Mouse (Mus musculus): ENCODE results near the gene Ap1s1.

DNA sequence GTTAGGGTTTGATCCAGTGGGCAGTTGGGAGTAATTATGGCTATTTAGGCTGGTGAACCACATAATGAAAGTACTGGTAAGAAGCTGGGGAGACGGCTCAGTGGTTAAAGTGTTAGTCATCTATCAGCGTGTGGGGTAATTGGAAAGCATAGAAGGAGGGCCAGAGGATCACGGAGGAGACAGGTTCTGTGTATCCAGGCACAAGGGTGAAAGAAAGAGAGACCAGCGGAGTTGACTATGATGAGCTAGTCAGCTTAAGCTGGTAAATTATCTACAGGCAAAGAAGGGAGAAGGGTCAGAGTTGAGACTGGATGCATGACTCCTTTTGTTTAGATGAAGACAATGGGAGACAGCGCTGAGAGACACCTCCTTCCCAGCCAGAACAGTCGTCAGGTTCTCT lies 5.2 kb upstream of the Ap1s1 start:
- TF ChIP-seq CTCF (IDR thresholded peaks at IDR 0.05; ENCODE audit: control insufficient read depth, insufficient read depth, low read length) = no peak
- no peak for TF ChIP-seq POLR2A (IDR thresholded peaks at IDR 0.05; ENCODE audit: borderline replicate concordance, control insufficient read depth, low read depth, low read length)
